Mouse (Mus musculus): ENCODE results near the gene Adra1d.

DNA sequence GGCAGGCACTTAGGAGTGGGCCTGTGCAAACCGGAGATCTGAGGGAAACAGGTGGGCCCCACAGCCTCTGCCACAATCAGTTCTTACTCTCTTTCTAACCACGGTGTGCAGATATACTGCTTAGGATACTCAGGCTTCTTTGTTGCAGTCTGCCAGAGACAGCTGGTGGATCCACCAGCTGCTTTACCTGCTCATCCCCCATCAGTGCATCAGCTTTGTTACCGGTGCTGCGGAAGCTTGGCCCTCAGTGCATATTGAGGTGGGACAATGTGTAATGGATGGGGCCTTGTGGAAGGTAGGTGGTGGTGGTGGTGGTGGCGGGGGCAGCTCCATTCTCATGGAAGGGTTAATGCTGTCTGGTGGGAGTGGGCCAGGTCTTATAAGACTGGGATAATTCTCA lies 13.0 kb downstream of the Adra1d start:
- TF ChIP-seq POLR2A (IDR thresholded peaks at IDR 0.05; ENCODE audit: borderline replicate concordance, extremely low read depth, insufficient read depth, insufficient read length, poor library complexity, severe bottlenecking) = no peak
- no peak for TF ChIP-seq CTCF (IDR thresholded peaks at IDR 0.05; ENCODE audit: borderline replicate concordance, extremely low read depth, insufficient read depth, insufficient read length)

All from brain, embryonic 14.5 days (tissue).